Mouse (Mus musculus): Measurements from ENCODE around the gene Pla2g12b. TPM values are rescaled to one million over a fixed set of nuclear protein-coding genes. Genes with fewer than 3 reads are reported as not detected.

Pla2g12b gene
- not detected in 2 replicates for polyA plus RNA-seq (2014; fragmentation: Nextera tagmentation; extraction: Ambion mirVana)

GRCm38 (mm10) chr10:59402899-59403792 lies at the start of gene Pla2g12b:
Pla2g12b (plus strand) TSS chr10:59403660.
- Histone ChIP-seq H3K9me3 (ENCODE audit: control insufficient read depth, low read length) (no peaks in the 10 kb centered on the region), H3K4me2 (ENCODE audit: low read depth) (no peak within 1 kb of the TSS), H3K4me3 (ENCODE audit: low read depth, low read length) (no peak within 1 kb of the TSS), H3K27ac (ENCODE audit: low read depth, low read length) (no peak within 1 kb of the TSS), H3K36me3 (ENCODE audit: control insufficient read depth, insufficient read depth, low read length) (no peaks in the 10 kb centered on the region), H3K27me3 (ENCODE audit: control insufficient read depth, insufficient read depth, low read length) (no peaks in the 10 kb centered on the region), H3K9ac (ENCODE audit: low read length) (no peak within 1 kb of the TSS), H3K4me1 (ENCODE audit: control insufficient read depth, insufficient read depth, low read length) (no peaks in the 10 kb centered on the region)
- WGBS, result 80% methylated on average over 21 of the region's 21 CpGs
- DNase-seq (ENCODE audit: low spot score) (no peak), ATAC-seq (ENCODE audit: insufficient read depth, low FRiP score, low TSS enrichment) (no peak)

- H3K27ac ChIP-seq (ENCODE audit: low read depth, low read length), result no peak overlapping the region
- H3K9me3 ChIP-seq (ENCODE audit: control insufficient read depth, low read length), result no peaks in the 10 kb centered on the region
- no peaks in the 10 kb centered on the region for H3K4me1 ChIP-seq (ENCODE audit: control insufficient read depth, insufficient read depth, low read length)
- no peaks in the 10 kb centered on the region for H3K27me3 ChIP-seq (ENCODE audit: control insufficient read depth, insufficient read depth, low read length)
- no peak overlapping the region for H3K9ac ChIP-seq (ENCODE audit: low read length)
- no peak for ATAC-seq (ENCODE audit: insufficient read depth, low FRiP score, low TSS enrichment)
- 74% methylated on average over 12 of the region's 12 CpGs for WGBS
- no peak overlapping the region for H3K4me2 ChIP-seq (ENCODE audit: low read depth)
- H3K4me3 ChIP-seq (ENCODE audit: low read depth, low read length), result no peak overlapping the region
- H3K36me3 ChIP-seq (ENCODE audit: control insufficient read depth, insufficient read depth, low read length), result peaks cover 11% of the 10 kb centered on the region
- no peak for DNase-seq (ENCODE audit: low spot score)
Measured at GRCm38 (mm10) chr10:59354120-59354519, 49.3 kb upstream of the Pla2g12b start.

- Histone ChIP-seq H3K9me3 (ENCODE audit: control insufficient read depth, low read length) (no peaks in the 10 kb centered on the region), H3K36me3 (ENCODE audit: control insufficient read depth, insufficient read depth, low read length) (peaks cover 11% of the 10 kb centered on the region), H3K27me3 (ENCODE audit: control insufficient read depth, insufficient read depth, low read length) (no peaks in the 10 kb centered on the region), H3K4me3 (ENCODE audit: low read depth, low read length) (no peak overlapping the region), H3K9ac (ENCODE audit: low read length) (no peak overlapping the region), H3K4me1 (ENCODE audit: control insufficient read depth, insufficient read depth, low read length) (no peaks in the 10 kb centered on the region), H3K27ac (ENCODE audit: low read depth, low read length) (no peak overlapping the region), H3K4me2 (ENCODE audit: low read depth) (no peak overlapping the region)
- ATAC-seq (ENCODE audit: insufficient read depth, low FRiP score, low TSS enrichment) (no peak), DNase-seq (ENCODE audit: low spot score) (no peak)
- 43% methylated on average over 8 of the region's 8 CpGs for WGBS
Measured at GRCm38 (mm10) chr10:59355020-59355419, 48.4 kb upstream of the Pla2g12b start.

DNA sequence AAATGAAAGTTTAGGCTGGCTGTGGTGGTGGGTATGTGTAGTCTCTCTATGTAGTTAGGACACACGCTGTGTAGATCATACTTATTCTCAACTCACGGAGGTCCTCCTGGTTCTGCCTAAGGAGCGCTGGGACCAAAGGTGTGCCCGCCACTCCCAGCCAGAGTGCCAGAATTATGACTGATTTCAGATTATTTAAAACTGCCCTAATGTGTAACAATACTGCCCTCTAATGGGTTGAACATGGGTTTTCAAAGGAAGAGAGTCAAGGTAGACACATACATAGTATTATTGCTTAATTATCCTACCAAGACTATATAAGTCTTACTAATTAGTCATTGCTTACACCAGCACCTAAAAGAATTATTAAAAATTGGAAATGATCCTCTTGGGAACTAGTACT lies 44.7 kb upstream of the Pla2g12b start:
- 90% methylated on average over 4 of the region's 4 CpGs for WGBS
- no peak for DNase-seq (ENCODE audit: low spot score)
- H3K9ac ChIP-seq (ENCODE audit: low read length), result no peak overlapping the region
- no peaks in the 10 kb centered on the region; the same call in 1 of the 2 replicates for H3K36me3 ChIP-seq (ENCODE audit: control insufficient read depth, insufficient read depth, low read length)
- no peaks in the 10 kb centered on the region for H3K27me3 ChIP-seq (ENCODE audit: control insufficient read depth, insufficient read depth, low read length)
- ATAC-seq (ENCODE audit: insufficient read depth, low FRiP score, low TSS enrichment), result no peak
- H3K4me2 ChIP-seq (ENCODE audit: low read depth), result no peak overlapping the region
- H3K4me3 ChIP-seq (ENCODE audit: low read depth, low read length), result no peak overlapping the region
- H3K9me3 ChIP-seq (ENCODE audit: control insufficient read depth, low read length), result no peaks in the 10 kb centered on the region
- no peaks in the 10 kb centered on the region for H3K4me1 ChIP-seq (ENCODE audit: control insufficient read depth, insufficient read depth, low read length)
- no peak overlapping the region for H3K27ac ChIP-seq (ENCODE audit: low read depth, low read length)

DNA sequence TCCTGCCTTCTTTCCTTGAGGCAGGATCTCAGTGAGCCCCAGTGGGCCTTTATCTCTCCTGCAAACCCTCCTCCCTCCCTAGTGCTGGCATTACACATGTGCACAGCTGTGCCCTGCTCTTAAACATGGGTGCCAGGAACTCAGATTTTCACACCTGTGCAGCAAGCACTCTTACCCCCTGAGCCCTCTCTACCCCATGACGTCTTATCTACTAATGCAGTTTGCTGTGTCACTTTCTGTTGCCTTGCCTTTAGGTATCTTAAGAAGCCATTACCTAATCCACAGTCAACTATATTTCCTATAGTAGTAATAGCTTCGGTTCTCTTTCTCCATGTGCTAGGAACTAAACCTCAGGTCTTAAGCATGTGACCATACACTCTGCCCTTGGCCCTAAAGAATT lies 40.3 kb upstream of the Pla2g12b start:
- peaks cover 10% of the 10 kb centered on the region for H3K36me3 ChIP-seq (ENCODE audit: control insufficient read depth, insufficient read depth, low read length)

GRCm38 (mm10) chr10:59364551-59364950 lies 38.9 kb upstream of the Pla2g12b start:
- H3K27ac ChIP-seq (ENCODE audit: low read depth, low read length), result no peak overlapping the region
- WGBS, result 95% methylated on average over 3 of the region's 3 CpGs
- no peaks in the 10 kb centered on the region for H3K4me1 ChIP-seq (ENCODE audit: control insufficient read depth, insufficient read depth, low read length)
- no peaks in the 10 kb centered on the region for H3K27me3 ChIP-seq (ENCODE audit: control insufficient read depth, insufficient read depth, low read length)
- peaks cover 14% of the 10 kb centered on the region for H3K36me3 ChIP-seq (ENCODE audit: control insufficient read depth, insufficient read depth, low read length)
- H3K4me3 ChIP-seq (ENCODE audit: low read depth, low read length), result no peak overlapping the region
- ATAC-seq (ENCODE audit: insufficient read depth, low FRiP score, low TSS enrichment) (no peak), DNase-seq (ENCODE audit: low spot score) (no peak)
- H3K9me3 ChIP-seq (ENCODE audit: control insufficient read depth, low read length), result no peaks in the 10 kb centered on the region
- H3K4me2 ChIP-seq (ENCODE audit: low read depth), result no peak overlapping the region
- no peak overlapping the region for H3K9ac ChIP-seq (ENCODE audit: low read length)

More for the DNA sequence above, 40.3 kb upstream of the Pla2g12b start:
- Histone ChIP-seq H3K27me3 (ENCODE audit: control insufficient read depth, insufficient read depth, low read length) (no peaks in the 10 kb centered on the region), H3K9ac (ENCODE audit: low read length) (no peak overlapping the region), H3K9me3 (ENCODE audit: control insufficient read depth, low read length) (no peaks in the 10 kb centered on the region), H3K27ac (ENCODE audit: low read depth, low read length) (no peak overlapping the region), H3K4me1 (ENCODE audit: control insufficient read depth, insufficient read depth, low read length) (no peaks in the 10 kb centered on the region), H3K4me3 (ENCODE audit: low read depth, low read length) (no peak overlapping the region), H3K4me2 (ENCODE audit: low read depth) (no peak overlapping the region)
- ATAC-seq (ENCODE audit: insufficient read depth, low FRiP score, low TSS enrichment) (no peak), DNase-seq (ENCODE audit: low spot score) (no peak)
- WGBS, result 87% methylated on average over 2 of the region's 2 CpGs

- Histone ChIP-seq H3K9me3 (ENCODE audit: control insufficient read depth, low read length) (no peaks in the 10 kb centered on the region), H3K4me2 (ENCODE audit: low read depth) (no peak overlapping the region), H3K36me3 (ENCODE audit: control insufficient read depth, insufficient read depth, low read length) (peaks cover 23% of the 10 kb centered on the region), H3K4me3 (ENCODE audit: low read depth, low read length) (no peak overlapping the region), H3K4me1 (ENCODE audit: control insufficient read depth, insufficient read depth, low read length) (no peaks in the 10 kb centered on the region), H3K9ac (ENCODE audit: low read length) (no peak overlapping the region), H3K27ac (ENCODE audit: low read depth, low read length) (no peak overlapping the region), H3K27me3 (ENCODE audit: control insufficient read depth, insufficient read depth, low read length) (no peaks in the 10 kb centered on the region)
- 83% methylated on average over 5 of the region's 5 CpGs for WGBS
- ATAC-seq (ENCODE audit: insufficient read depth, low FRiP score, low TSS enrichment) (no peak), DNase-seq (ENCODE audit: low spot score) (no peak)
Measured at GRCm38 (mm10) chr10:59365804-59366589, 37.5 kb upstream of the Pla2g12b start.

GRCm38 (mm10) chr10:59366746-59367145 lies 36.7 kb upstream of the Pla2g12b start:
- Histone ChIP-seq H3K4me2 (ENCODE audit: low read depth) (no peak overlapping the region), H3K27ac (ENCODE audit: low read depth, low read length) (no peak overlapping the region), H3K4me1 (ENCODE audit: control insufficient read depth, insufficient read depth, low read length) (no peaks in the 10 kb centered on the region), H3K36me3 (ENCODE audit: control insufficient read depth, insufficient read depth, low read length) (peaks cover 23% of the 10 kb centered on the region), H3K27me3 (ENCODE audit: control insufficient read depth, insufficient read depth, low read length) (no peaks in the 10 kb centered on the region), H3K4me3 (ENCODE audit: low read depth, low read length) (no peak overlapping the region), H3K9ac (ENCODE audit: low read length) (no peak overlapping the region), H3K9me3 (ENCODE audit: control insufficient read depth, low read length) (no peaks in the 10 kb centered on the region)
- WGBS, result 96% methylated on average over 4 of the region's 4 CpGs
- no peak for ATAC-seq (ENCODE audit: insufficient read depth, low FRiP score, low TSS enrichment)
- DNase-seq (ENCODE audit: low spot score), result no peak

Measured in neural tube, embryonic 11.5 days (tissue).